Mouse (Mus musculus) intestine, embryonic 14.5 days (tissue): ENCODE results near the gene Gabrb2. TPM values are rescaled to one million over a fixed set of nuclear protein-coding genes. Genes with fewer than 3 reads are reported as not detected.

Experiments
- ATAC-seq: fragments of 200-750 bp; cut with Nextera tagmentation; replicated peaks from 2 replicates; pipeline ENCODE4 v1.8.0; 2017; ENCODE audit warnings: low read depth, moderate number of reproducible peaks, moderate TSS enrichment, moderate library complexity; ENCODE audit not compliant: low FRiP score, low TSS enrichment
- DNase-seq: peaks from one replicate; pipeline ENCODE4 v3.0.0-alpha.2; 2018; ENCODE audit warnings: low spot score
- H3K27ac ChIP-seq: fragments of 300-500 bp; sonication (generic); 2 replicates; pipeline ENCODE4 v1.5.1; 2014; ENCODE audit warnings: low read depth, mild to moderate bottlenecking, control low read depth
- H3K27me3 ChIP-seq: fragments of 300-500 bp; sonication (generic); replicated peaks from 2 replicates; pipeline ENCODE4 v1.6.1; 2014; ENCODE audit warnings: low read length, control low read depth; ENCODE audit not compliant: control insufficient read depth, insufficient read depth
- H3K36me3 ChIP-seq: fragments of 300-500 bp; sonication (generic); 2 replicates; pipeline ENCODE4 v1.6.1; 2014; ENCODE audit warnings: low read length, control low read depth; ENCODE audit not compliant: control insufficient read depth, insufficient read depth
- H3K4me1 ChIP-seq: fragments of 300-500 bp; sonication (generic); replicated peaks from 2 replicates; pipeline ENCODE4 v1.6.1; 2014; ENCODE audit warnings: low read length, control low read depth, mixed read lengths; ENCODE audit not compliant: control insufficient read depth, insufficient read depth
- H3K4me2 ChIP-seq: fragments of 300-500 bp; sonication (generic); 2 replicates; pipeline ENCODE4 v1.6.1; 2014; ENCODE audit warnings: low read length
- H3K4me3 ChIP-seq: fragments of 300-500 bp; sonication (generic); 2 replicates; pipeline ENCODE4 v1.5.1; 2014; ENCODE audit warnings: low read depth, low read length, control low read depth, mixed read lengths
- H3K9ac ChIP-seq: fragments of 300-500 bp; sonication (generic); 2 replicates; pipeline ENCODE4 v1.6.1; 2014; ENCODE audit warnings: mild to moderate bottlenecking, low read length
- H3K9me3 ChIP-seq: fragments of 300-500 bp; sonication (generic); 2 replicates; pipeline ENCODE4 v1.6.1; 2016; ENCODE audit warnings: low read length, control low read depth; ENCODE audit not compliant: control insufficient read depth
- WGBS: fragments of 180-500 bp; shearing (Covaris S2); extraction: QIAGEN DNeasy Blood & Tissue Kit; methylation state at CpG from one replicate; pipeline ENCODE4 v1.1.7; 2014; 5-methylcytosine and 5-hydroxymethylcytosine counted together
- polyA plus RNA-seq: library from polyadenylated mRNA; unstranded; fragments of >200 nt; fragmentation: Nextera tagmentation; extraction: Ambion mirVana; gene quantifications from 2 replicates; pipeline ENCODE4 v1.2.1, GENCODE M21; 2014

The Gabrb2 gene
- polyA plus RNA-seq, result 2.2 and 2.5 TPM in 2 replicates

DNA sequence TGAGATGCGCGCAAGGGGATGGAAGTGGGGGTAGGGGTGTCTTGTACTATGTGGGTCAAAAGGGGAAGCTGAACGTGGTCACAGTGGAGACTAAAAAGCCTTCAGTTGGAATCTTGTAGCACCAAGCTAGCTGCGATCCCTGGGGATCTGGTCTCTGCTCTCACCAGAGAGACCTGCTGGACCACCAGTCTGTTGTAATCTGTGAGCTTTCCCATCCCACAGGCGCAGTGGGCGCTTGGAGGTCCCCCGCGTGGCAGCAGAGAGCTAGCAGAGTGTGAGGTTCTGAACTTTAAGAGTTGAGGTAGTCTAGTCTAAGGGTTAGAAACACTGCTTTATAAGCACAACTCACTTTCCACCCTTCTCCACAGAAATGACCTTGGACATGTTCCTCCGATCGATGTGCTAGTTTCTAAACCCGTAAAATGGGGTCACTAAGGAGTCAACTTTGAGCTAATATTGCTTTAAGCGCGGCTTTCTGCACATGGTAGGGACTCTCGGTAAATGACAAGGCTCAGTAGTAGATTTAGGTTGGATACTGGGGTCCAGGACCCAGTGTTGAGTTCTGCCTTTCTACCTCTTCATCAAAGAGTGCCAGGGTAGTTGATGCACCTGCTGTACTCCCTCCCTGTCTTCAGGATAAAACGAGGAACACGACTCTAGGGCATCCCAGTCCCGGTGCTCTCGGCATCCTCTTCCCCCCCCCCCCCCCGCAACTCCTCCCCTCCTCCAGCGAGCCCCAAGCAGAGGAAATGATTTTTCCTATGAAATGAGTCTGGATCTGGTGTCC, at the start of gene Gabrb2:
Gabrb2 (plus strand) TSS at position 762 of the 787 bp plus-strand sequence.
- Histone ChIP-seq H3K27ac (no peak within 1 kb of the TSS), H3K4me2 (peak within 1 kb of the TSS; percentile 93), H3K27me3 (peaks cover 13% of the 10 kb centered on the region; the same call in 1 of the 2 replicates), H3K36me3 (no peaks in the 10 kb centered on the region), H3K9ac (peak within 1 kb of the TSS; percentile 40), H3K4me3 (peak within 1 kb of the TSS; percentile 55), H3K9me3 (no peaks in the 10 kb centered on the region), H3K4me1 (no peaks in the 10 kb centered on the region)
- DNase-seq, result no peak
- no peak for ATAC-seq
- 26% methylated on average over 20 of the region's 20 CpGs for WGBS

DNA sequence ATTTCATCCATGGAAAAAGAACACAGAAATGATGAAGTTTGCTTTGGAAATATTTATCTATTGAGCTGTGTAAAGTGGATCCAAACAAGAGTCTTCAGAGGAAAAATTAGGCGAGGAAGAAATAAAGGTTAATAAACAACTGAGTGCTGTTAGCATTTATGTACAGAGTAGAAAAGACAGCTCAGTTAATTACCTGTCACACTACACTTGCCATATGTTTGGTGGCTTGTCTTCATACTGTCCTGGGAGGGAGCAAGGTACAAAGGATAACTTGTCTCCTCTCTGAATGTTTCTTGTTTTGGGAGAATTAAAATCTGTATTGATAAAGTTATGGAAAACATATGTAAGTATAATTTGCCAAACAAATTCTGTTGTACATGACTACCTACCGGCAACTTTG, 40.6 kb upstream of the Gabrb2 start:
- Histone ChIP-seq H3K4me1 (no peaks in the 10 kb centered on the region), H3K27me3 (no peaks in the 10 kb centered on the region), H3K9me3 (no peaks in the 10 kb centered on the region), H3K4me2 (no peak overlapping the region), H3K4me3 (no peak overlapping the region), H3K27ac (no peak overlapping the region), H3K36me3 (no peaks in the 10 kb centered on the region), H3K9ac (no peak overlapping the region)
- ATAC-seq (no peak), DNase-seq (no peak)
- WGBS, result 63% methylated on average over 2 of the region's 2 CpGs

DNA sequence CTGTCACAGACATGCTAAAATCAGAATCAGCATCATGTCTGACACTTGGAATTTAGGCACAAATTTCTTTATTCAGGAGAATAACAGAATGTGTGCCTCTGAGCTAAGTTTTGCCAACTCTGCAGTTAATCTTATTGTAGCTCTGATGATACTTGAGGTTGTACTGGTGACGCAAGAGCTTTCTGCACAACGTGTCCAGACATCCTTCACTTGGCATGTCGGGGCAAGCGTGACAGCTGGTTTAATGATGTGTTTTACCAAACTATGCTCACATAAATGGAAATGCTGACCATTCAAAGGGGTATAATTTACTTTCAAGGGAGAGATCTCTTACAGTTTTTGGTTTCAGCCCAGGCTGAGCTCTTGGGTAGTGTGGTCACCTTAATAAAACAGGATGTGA, 33.1 kb upstream of the Gabrb2 start:
- no peak overlapping the region for H3K4me2 ChIP-seq
- H3K4me3 ChIP-seq, result no peak overlapping the region
- no peaks in the 10 kb centered on the region for H3K4me1 ChIP-seq
- no peak overlapping the region for H3K27ac ChIP-seq
- H3K36me3 ChIP-seq, result no peaks in the 10 kb centered on the region
- H3K9ac ChIP-seq, result no peak overlapping the region
- DNase-seq, result no peak
- 80% methylated on average over 4 of the region's 4 CpGs for WGBS
- H3K9me3 ChIP-seq, result no peaks in the 10 kb centered on the region
- H3K27me3 ChIP-seq, result no peaks in the 10 kb centered on the region
- no peak for ATAC-seq

DNA sequence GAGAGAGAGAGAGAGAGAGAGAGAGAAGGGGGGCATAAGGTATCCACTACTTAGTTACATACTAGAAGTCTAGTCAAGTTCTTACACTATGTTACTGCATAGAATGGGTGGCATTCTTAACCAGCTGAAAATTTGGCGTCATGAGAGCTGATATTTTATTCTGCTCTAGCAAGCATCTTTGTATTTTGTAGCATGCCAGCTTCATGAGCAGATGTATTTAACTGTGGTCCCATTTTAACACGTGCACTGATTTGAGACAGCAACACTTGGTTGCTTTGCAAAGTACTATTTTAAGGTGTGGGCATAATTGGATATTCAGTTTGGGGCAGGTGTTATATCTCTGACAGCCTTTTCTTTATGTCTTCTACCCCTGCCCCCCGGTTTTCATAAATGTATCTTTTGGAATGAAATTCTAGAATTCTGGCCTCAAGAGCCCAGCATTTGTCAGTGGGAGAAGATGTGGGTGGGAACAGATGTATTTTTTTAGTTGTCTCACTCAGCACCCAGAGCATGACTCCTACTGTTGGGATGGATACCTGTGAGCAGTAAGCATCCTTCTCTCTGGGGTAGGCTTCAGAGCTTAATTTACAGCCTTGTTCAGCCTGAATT, 28.8 kb upstream of the Gabrb2 start:
- Histone ChIP-seq H3K4me2 (no peak overlapping the region), H3K9ac (no peak overlapping the region), H3K36me3 (no peaks in the 10 kb centered on the region), H3K4me3 (no peak overlapping the region), H3K27ac (no peak overlapping the region), H3K9me3 (no peaks in the 10 kb centered on the region), H3K4me1 (no peaks in the 10 kb centered on the region), H3K27me3 (no peaks in the 10 kb centered on the region)
- DNase-seq (no peak), ATAC-seq (no peak)
- 61% methylated on average over 3 of the region's 3 CpGs for WGBS

DNA sequence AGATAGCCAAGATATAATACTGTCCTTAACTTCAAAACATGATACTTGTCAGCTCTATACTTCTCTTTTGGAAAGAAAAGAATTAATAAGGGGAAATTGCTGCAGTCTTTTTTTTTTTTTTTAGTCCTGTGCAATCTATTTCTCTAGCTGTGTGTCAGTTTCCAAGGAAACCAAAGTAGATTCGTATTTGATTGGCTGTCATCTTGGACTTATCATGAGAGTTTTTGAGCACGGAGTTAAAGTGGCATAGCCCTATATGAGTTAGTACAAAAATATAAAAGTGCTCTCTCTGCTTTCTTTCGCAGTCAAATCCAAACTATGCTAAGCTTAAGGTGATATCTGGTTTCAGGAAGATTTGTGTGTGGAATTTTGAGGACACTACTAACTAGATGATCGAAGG, 26.1 kb upstream of the Gabrb2 start:
- Histone ChIP-seq H3K4me2 (no peak overlapping the region), H3K27me3 (no peaks in the 10 kb centered on the region), H3K9me3 (no peaks in the 10 kb centered on the region), H3K9ac (no peak overlapping the region), H3K4me3 (no peak overlapping the region), H3K27ac (no peak overlapping the region), H3K36me3 (no peaks in the 10 kb centered on the region), H3K4me1 (no peaks in the 10 kb centered on the region)
- no peak for ATAC-seq
- WGBS, result 77% methylated on average over 4 of the region's 4 CpGs
- DNase-seq, result no peak

DNA sequence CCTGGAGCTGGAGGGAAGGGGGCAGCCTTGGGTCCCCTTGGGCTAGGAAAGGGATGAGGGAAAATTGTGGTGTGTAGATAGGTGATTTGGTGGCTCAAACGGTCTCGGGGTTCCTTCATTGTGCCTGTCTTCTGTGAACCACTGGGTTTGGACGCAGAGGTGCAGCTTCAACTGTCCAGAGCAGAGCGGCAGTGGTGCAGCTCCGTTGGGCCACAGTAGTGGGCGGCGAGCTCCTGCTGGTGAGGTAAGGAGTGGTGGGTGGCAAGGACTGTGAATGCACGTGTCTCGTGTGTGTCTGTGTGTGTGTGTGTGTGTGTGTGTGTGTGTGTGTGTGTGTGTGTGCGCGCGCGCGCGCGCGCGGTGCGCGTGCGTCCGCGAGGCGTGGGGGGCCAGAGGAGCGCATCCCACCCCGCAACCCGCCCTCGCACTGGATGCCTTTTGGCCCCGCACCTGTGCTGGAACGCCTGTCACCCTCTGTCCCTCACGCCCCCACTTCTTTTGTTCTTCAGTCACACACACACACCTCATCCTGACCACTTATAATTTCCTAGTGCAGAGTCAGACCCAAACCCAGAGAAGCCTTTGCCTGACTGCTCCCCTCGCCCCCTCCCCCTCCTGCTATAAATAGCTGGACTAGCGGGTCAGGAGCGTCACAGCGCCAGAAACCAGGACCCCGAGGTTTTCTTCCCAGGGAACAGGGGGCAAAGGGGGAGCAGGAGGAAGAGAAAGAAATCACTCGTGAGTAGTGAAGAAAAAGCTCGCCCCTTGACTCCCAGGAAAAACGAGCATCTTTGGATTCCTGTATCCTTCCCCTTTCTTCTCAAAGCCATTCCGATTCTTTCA, 455 bp downstream of the Gabrb2 start:
- H3K4me2 ChIP-seq, result peak overlapping the region; percentile 93
- H3K4me1 ChIP-seq, result no peaks in the 10 kb centered on the region
- peaks cover 13% of the 10 kb centered on the region; the same call in 1 of the 2 replicates for H3K27me3 ChIP-seq
- no peaks in the 10 kb centered on the region for H3K36me3 ChIP-seq
- H3K9ac ChIP-seq, result peak overlapping the region; percentile 40
- H3K4me3 ChIP-seq, result peak overlapping the region; percentile 55
- DNase-seq, result peak; percentile 66
- H3K27ac ChIP-seq, result no peak overlapping the region
- WGBS, result under 1% methylated on average over 18 of the region's 40 CpGs
- no peaks in the 10 kb centered on the region for H3K9me3 ChIP-seq
- peak; percentile 63 for ATAC-seq

DNA sequence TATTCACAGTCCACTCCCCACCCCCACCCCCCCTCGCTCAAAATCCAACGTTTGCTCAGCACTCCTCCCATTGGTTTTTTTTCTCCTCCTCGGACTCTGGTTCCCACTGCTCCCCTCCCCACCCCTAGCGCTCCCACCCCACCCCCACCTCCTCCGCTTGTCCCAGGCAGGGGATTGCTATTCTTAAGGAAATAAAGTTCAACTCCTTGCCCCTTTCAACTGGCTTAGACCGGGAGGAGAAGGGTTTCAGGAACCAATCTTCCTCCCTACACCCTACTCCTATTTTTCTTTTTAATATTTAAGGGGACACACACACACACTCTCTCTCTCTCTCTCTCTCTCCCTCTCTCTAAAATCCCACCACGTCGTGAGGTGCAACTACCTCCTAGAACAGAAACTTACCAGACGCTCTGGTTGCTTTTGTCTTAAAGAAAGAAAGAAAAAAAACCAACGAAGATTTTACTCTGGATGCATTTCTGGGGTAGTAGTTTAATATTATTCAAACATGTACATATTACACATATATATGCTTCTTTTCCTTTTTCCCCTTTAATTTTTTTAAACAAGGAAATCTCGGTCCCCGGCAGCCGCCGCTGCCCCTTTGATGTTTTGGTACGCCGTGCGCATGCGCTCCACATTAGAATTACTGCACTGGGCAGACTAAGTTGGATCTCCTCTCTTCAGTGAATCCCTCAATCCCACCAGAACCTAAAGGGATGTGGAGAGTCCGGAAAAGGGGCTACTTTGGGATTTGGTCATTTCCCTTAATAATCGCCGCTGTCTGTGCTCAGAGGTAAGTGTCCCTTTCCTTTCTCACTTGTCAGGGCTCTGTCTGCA, 1.3 kb downstream of the Gabrb2 start:
- Histone ChIP-seq H3K27ac (no peak overlapping the region), H3K4me2 (peak overlapping the region; percentile 93), H3K36me3 (no peaks in the 10 kb centered on the region), H3K9ac (peak overlapping the region; percentile 40), H3K9me3 (no peaks in the 10 kb centered on the region), H3K4me3 (peak overlapping the region; percentile 55), H3K4me1 (no peaks in the 10 kb centered on the region), H3K27me3 (peaks cover 13% of the 10 kb centered on the region; the same call in 1 of the 2 replicates)
- DNase-seq (peak; percentile 78), ATAC-seq (peak; percentile 34; the same call in 1 of the 2 replicates)
- WGBS, result 1% methylated on average over 21 of the region's 21 CpGs

DNA sequence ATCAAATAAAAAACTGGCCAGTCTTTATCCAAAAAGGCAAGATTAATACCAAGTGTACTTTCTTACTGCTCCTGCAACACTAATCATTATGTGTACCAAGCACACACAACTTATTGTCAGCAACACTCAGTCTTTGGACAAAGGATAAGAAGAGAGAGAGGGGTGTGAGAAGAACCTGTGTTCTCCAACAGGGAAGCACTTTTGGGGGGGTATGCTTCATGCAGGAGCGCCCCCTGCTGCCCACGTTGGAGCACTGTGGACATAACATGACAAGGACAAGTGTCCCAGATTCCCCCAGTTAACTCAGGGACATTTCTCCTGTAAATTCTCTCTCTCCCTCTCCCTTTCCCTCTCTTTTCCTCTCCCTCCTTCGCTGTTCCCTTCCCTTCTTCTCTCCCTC, 3.7 kb downstream of the Gabrb2 start:
- Histone ChIP-seq H3K27ac (no peak overlapping the region), H3K4me3 (no peak overlapping the region), H3K4me2 (no peak overlapping the region), H3K36me3 (no peaks in the 10 kb centered on the region), H3K9me3 (no peaks in the 10 kb centered on the region), H3K9ac (no peak overlapping the region), H3K4me1 (no peaks in the 10 kb centered on the region), H3K27me3 (peaks cover 13% of the 10 kb centered on the region; the same call in 1 of the 2 replicates)
- no peak for ATAC-seq
- peak; percentile 69 for DNase-seq
- WGBS, result 4% methylated on average over 3 of the region's 3 CpGs
